Mouse (Mus musculus) B cell, adult 2 months (primary cell): ENCODE results near the gene Ubr7.

Experiments used
- DNase-seq, 2 experiments: peaks; one replicate each; pipeline ENCODE4 v3.0.0; 2022

The Ubr7 gene

GRCm38 (mm10) chr12:102743589-102744574 is 13.9 kb upstream of the Ubr7 start, which contains the start of the genes Moap1 and Tmem251:
Gene Moap1, minus strand, starts transcription at chr12:102743661.
Gene Tmem251, plus strand, starts transcription at chr12:102743762.
- DNase-seq, result peak; percentile 92

GRCm38 (mm10) chr12:102744839-102745238 is 12.9 kb upstream of the Ubr7 start:
- DNase-seq, result peak; percentile 52 to 66

GRCm38 (mm10) chr12:102748256-102748655 is 9.5 kb upstream of the Ubr7 start:
- DNase-seq, result no peak

- peak; percentile 79 to 82 for DNase-seq
Measured at GRCm38 (mm10) chr12:102756304-102756703, 1.5 kb upstream of the Ubr7 start.

GRCm38 (mm10) chr12:102757055-102757688 is 595 bp upstream of the Ubr7 start:
- DNase-seq, result peak in 1 of 2 experiments; percentile 19

- DNase-seq, result peak in 1 of 2 experiments; percentile 31
Measured at GRCm38 (mm10) chr12:102758403-102758756, 613 bp downstream of the Ubr7 start, which contains the start of gene Gm20604. Gene Gm20604, minus strand, starts transcription at chr12:102758672.

GRCm38 (mm10) chr12:102758936-102759335 is 1.2 kb downstream of the Ubr7 start:
- no peak for DNase-seq

- no peak for DNase-seq
Measured at GRCm38 (mm10) chr12:102761668-102762067, 3.9 kb downstream of the Ubr7 start.

- DNase-seq, result no peak
Measured at GRCm38 (mm10) chr12:102763696-102764095, 5.9 kb downstream of the Ubr7 start.

GRCm38 (mm10) chr12:102769000-102769399 is 11.2 kb downstream of the Ubr7 start:
- DNase-seq, result peak; percentile 22 to 24

GRCm38 (mm10) chr12:102771601-102772000 is 13.8 kb downstream of the Ubr7 start:
- DNase-seq, result no peak

GRCm38 (mm10) chr12:102772676-102773075 is 14.9 kb downstream of the Ubr7 start:
- no peak for DNase-seq

- DNase-seq, result no peak
Measured at GRCm38 (mm10) chr12:102776035-102776434, 18.3 kb downstream of the Ubr7 start.

GRCm38 (mm10) chr12:102778151-102778550 is 20.4 kb downstream of the Ubr7 start:
- DNase-seq, result no peak

GRCm38 (mm10) chr12:102779452-102779851 is 21.7 kb downstream of the Ubr7 start:
- DNase-seq, result peak in 1 of 2 experiments; percentile 36

- DNase-seq, result no peak
Measured at GRCm38 (mm10) chr12:102782841-102783240, 25.1 kb downstream of the Ubr7 start.

GRCm38 (mm10) chr12:102784899-102785592 is 27.3 kb downstream of the Ubr7 start:
- no peak for DNase-seq

- DNase-seq, result no peak
Measured at GRCm38 (mm10) chr12:102785593-102785985, 27.8 kb downstream of the Ubr7 start.

- no peak for DNase-seq
Measured at GRCm38 (mm10) chr12:102787927-102788326, 30.2 kb downstream of the Ubr7 start.

- no peak for DNase-seq
Measured at GRCm38 (mm10) chr12:102799528-102799927, 41.8 kb downstream of the Ubr7 start.

- no peak for DNase-seq
Measured at GRCm38 (mm10) chr12:102814858-102815257, 57.1 kb downstream of the Ubr7 start.

GRCm38 (mm10) chr12:102826399-102826798 is 68.6 kb downstream of the Ubr7 start:
- DNase-seq, result no peak

GRCm38 (mm10) chr12:102827119-102827518 is 69.4 kb downstream of the Ubr7 start:
- DNase-seq, result no peak
